Mouse (Mus musculus) spleen, adult 2 months (tissue): Measurements from ENCODE around the gene Kif22.

Experiments used
- CTCF ChIP-seq: fragments of 200-500 bp; IDR thresholded peaks from 2 replicates; pipeline ENCODE4 v1.5.1; 2011; ENCODE audit warnings: mild to moderate bottlenecking, inconsistent platforms; ENCODE audit not compliant: insufficient read depth, insufficient read length, insufficient replicate concordance; ENCODE audit errors: extremely low read depth
- POLR2A ChIP-seq: fragments of 200-500 bp; IDR thresholded peaks from 2 replicates; pipeline ENCODE4 v1.6.1; 2011; ENCODE audit warnings: low read depth, low read length, inconsistent platforms

- TF ChIP-seq CTCF (no peak), POLR2A (no peak)
These were observed 21.2 kb downstream of the Kif22 start, which contains the start of the genes Gm42742 and Prrt2 for GRCm38 (mm10) chr7:127020901-127021562.
